Comparison of ENCODE assay signal across 18 mouse cellular contexts in genomic region chr9:70475777-70476270, GRCm38 (mm10).
"Had no signal": no experiment of that assay in that cellular context is flagged by ENCODE, and none has a peak within 500 bp of the region (broad histone marks: within the 10 kb centered on the region; RNA-seq: fewer than 3 reads in every experiment).

No protein-coding gene starts in this region.

- H3K27me3 ChIP-seq: limb, embryonic 12.5 days; liver, embryonic 13.5 days; lung, embryonic 15.5 days; megakaryocyte, embryonic 14.5 days; midbrain, embryonic 12.5 days had no signal

- DNase-seq: kidney, adult 9 months; kidney, postnatal 4 days; liver; liver, embryonic 13.5 days; liver, postnatal 0 days; lung, postnatal 14 days; right cerebral cortex, postnatal 4 days; spleen, adult 18-20 months; thymus, adult 18-20 months; thymus, postnatal 14 days had no signal

- H3K9me3 ChIP-seq: limb, embryonic 12.5 days; liver, embryonic 13.5 days; lung, embryonic 15.5 days; megakaryocyte, embryonic 14.5 days; midbrain, embryonic 12.5 days had no signal

- H3K4me3 ChIP-seq: layer of hippocampus, adult 2 months; limb, embryonic 12.5 days; liver, embryonic 13.5 days; lung, embryonic 15.5 days; megakaryocyte, embryonic 14.5 days; midbrain, embryonic 12.5 days had no signal

- H3K4me2 ChIP-seq: limb, embryonic 12.5 days; liver, embryonic 13.5 days; lung, embryonic 15.5 days; midbrain, embryonic 12.5 days had no signal

- H3K4me1 ChIP-seq: limb, embryonic 12.5 days; liver, embryonic 13.5 days; lung, embryonic 15.5 days; midbrain, embryonic 12.5 days had no signal

- H3K27ac ChIP-seq: kidney, postnatal 0 days; layer of hippocampus, adult 2 months; limb, embryonic 12.5 days; liver, embryonic 13.5 days; lung, embryonic 15.5 days; macrophage; midbrain, embryonic 12.5 days had no signal

- ATAC-seq: liver, postnatal 0 days; midbrain, embryonic 16.5 days had no signal

- H3K9ac ChIP-seq: limb, embryonic 12.5 days; liver, embryonic 13.5 days; liver, postnatal 0 days; lung, embryonic 15.5 days; midbrain, embryonic 12.5 days had no signal
